Mouse (Mus musculus) hindbrain, embryonic 13.5 days (tissue): ENCODE measurements around the gene Slc4a1ap. TPM values are rescaled to one million over a fixed set of nuclear protein-coding genes. Genes with fewer than 3 reads are reported as not detected.
"Not testable (repeated sequence)": the region's sequence is repeated elsewhere in the genome, so short reads cannot be mapped to it uniquely, and the experiment has no call there.

Experiments
- ATAC-seq: fragments of 200-750 bp; cut with Nextera tagmentation; 2 replicates; pipeline ENCODE4 v1.8.0; 2017; ENCODE audit warnings: moderate TSS enrichment; ENCODE audit not compliant: low FRiP score
- H3K27ac ChIP-seq: fragments of 300-500 bp; sonication (generic); 2 replicates; pipeline ENCODE4 v1.5.1; 2015; ENCODE audit warnings: inconsistent platforms, mild to moderate bottlenecking, moderate library complexity
- H3K27me3 ChIP-seq: fragments of 300-500 bp; sonication (generic); 2 replicates; pipeline ENCODE4 v1.6.1; 2015; ENCODE audit warnings: mild to moderate bottlenecking, inconsistent platforms
- H3K36me3 ChIP-seq: fragments of 300-500 bp; sonication (generic); 2 replicates; pipeline ENCODE4 v1.6.1; 2015; ENCODE audit warnings: mild to moderate bottlenecking, inconsistent platforms
- H3K4me1 ChIP-seq: fragments of 300-500 bp; sonication (generic); replicated peaks from 2 replicates; pipeline ENCODE4 v1.6.1; 2015; ENCODE audit warnings: inconsistent platforms
- H3K4me2 ChIP-seq: fragments of 300-500 bp; sonication (generic); 2 replicates; pipeline ENCODE4 v1.6.1; 2015; ENCODE audit warnings: inconsistent platforms, mild to moderate bottlenecking, moderate library complexity
- H3K4me3 ChIP-seq: fragments of 300-500 bp; sonication (generic); 2 replicates; pipeline ENCODE4 v1.5.1; 2015; ENCODE audit warnings: mild to moderate bottlenecking, inconsistent platforms
- H3K9ac ChIP-seq: fragments of 300-500 bp; sonication (generic); 2 replicates; pipeline ENCODE4 v1.6.1; 2015; ENCODE audit warnings: mild to moderate bottlenecking, inconsistent platforms
- H3K9me3 ChIP-seq: fragments of 300-500 bp; sonication (generic); 2 replicates; pipeline ENCODE4 v1.6.1; 2016; ENCODE audit warnings: inconsistent platforms
- WGBS: fragments of 180-500 bp; shearing (Covaris S2); methylation state at CpG from one replicate; pipeline ENCODE4 v1.1.7; 2015; 5-methylcytosine and 5-hydroxymethylcytosine counted together
- polyA plus RNA-seq: library from polyadenylated mRNA; unstranded; fragments of >200 nt; fragmentation: Nextera tagmentation; extraction: Ambion mirVana; gene quantifications from 2 replicates; pipeline ENCODE4 v1.2.1, GENCODE M21; 2015

Slc4a1ap gene
- polyA plus RNA-seq, 1 experiment from 2014 or later, result 35.6 TPM

DNA sequence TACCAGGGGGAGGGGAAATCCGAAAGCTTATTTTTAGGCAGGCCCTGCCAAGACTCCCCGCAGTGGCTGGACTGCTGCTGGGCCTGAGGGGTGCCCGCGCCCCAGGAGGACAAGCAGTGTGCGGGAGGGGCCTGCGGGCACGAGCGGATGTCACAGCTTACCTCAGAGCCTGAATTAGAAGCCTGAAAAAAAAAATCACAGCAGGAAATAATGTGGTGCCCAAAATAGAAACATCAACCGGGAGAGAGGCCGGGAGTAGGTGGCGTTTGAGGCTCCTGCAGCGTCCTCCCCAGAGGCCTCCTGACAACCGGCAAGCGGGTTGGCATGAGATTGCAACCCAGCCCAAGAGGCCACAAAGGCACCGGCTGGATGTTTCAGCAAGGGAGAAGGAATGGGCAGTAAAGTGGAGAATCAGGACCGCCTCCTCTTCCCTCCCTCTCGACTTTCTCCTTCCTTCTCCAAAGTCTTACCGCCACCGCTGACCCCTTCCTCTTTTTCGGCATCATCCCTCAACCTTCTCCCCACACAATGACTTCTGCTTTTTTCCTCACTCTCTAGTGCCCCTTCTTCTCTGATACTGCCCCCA is 44.3 kb downstream of the Slc4a1ap start:
- no peak overlapping the region for H3K27ac ChIP-seq

DNA sequence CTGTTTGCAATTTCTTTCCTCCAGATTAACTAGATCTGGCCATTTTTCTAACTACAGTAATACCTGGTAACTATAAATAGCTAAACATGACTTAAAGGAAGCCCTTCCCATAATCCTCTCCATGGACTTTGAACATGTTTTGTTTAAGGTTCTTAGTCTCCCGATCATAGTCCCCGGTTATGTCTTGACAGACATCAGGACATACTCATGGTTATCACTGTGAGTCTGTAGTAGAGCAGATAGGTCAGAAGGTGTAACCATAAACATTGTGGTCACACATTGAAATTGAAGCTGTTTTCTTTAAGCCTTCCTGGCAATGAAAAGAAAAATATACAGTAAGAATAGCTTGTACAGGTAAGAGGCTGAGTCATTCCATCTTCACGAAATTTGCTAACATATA is 46.9 kb downstream of the Slc4a1ap start:
- Histone ChIP-seq H3K36me3 (peaks cover 4% of the 10 kb centered on the region; the same call in 1 of the 2 replicates), H3K27me3 (no peaks in the 10 kb centered on the region)
- WGBS, result 95% methylated on average over 3 of the region's 3 CpGs

More for the DNA sequence above, 44.3 kb downstream of the Slc4a1ap start:
- Histone ChIP-seq H3K27me3 (no peaks in the 10 kb centered on the region), H3K4me2 (peak overlapping the region; percentile 29), H3K4me3 (no peak overlapping the region), H3K4me1 (peaks cover 7% of the 10 kb centered on the region; the same call in 1 of the 2 replicates), H3K36me3 (peaks cover 4% of the 10 kb centered on the region; the same call in 1 of the 2 replicates), H3K9ac (peak overlapping the region; percentile 31), H3K9me3 (no peaks in the 10 kb centered on the region)
- 15% methylated on average over 20 of the region's 20 CpGs for WGBS
- no peak for ATAC-seq

DNA sequence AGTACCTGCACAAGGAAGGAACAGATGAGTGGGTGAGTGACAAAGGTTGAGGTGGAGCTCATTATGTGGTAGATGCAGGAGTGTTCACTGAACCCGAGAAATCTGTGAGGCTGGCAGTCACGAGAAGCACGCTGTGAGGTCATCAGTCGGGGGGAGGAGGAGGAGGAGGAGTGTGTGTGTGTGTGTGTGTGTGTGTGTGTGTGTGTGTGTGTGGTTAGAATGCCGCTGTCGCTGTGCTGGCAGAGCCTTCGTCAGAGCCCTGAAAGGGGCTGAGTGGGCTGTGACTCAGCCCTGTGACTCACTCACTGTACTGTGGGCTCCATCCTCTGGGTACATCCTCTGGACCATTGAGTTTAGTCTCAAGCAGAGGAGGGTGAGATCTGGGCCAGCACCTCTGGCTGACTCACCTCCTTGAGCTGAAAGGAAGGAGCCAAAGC is 49.8 kb downstream of the Slc4a1ap start:
- no peak overlapping the region for H3K4me3 ChIP-seq
- 0 out of 2 replicates have a peak, but pooled peaks cover 2% of the 10 kb centered on the region for H3K4me1 ChIP-seq
- no peaks in the 10 kb centered on the region for H3K9me3 ChIP-seq
- no peaks in the 10 kb centered on the region for H3K27me3 ChIP-seq
- no peak overlapping the region for H3K9ac ChIP-seq
- H3K4me2 ChIP-seq, result no peak overlapping the region
- 49% methylated on average over 5 of the region's 7 CpGs for WGBS
- H3K36me3 ChIP-seq, result no peaks in the 10 kb centered on the region
- H3K27ac ChIP-seq, result no peak overlapping the region
- no peak for ATAC-seq

More for the DNA sequence above, 46.9 kb downstream of the Slc4a1ap start:
- Histone ChIP-seq H3K4me2 (no peak overlapping the region), H3K9ac (no peak overlapping the region), H3K4me3 (no peak overlapping the region), H3K9me3 (no peaks in the 10 kb centered on the region), H3K27ac (no peak overlapping the region), H3K4me1 (peaks cover 9% of the 10 kb centered on the region; the same call in 1 of the 2 replicates)
- ATAC-seq, result no peak

DNA sequence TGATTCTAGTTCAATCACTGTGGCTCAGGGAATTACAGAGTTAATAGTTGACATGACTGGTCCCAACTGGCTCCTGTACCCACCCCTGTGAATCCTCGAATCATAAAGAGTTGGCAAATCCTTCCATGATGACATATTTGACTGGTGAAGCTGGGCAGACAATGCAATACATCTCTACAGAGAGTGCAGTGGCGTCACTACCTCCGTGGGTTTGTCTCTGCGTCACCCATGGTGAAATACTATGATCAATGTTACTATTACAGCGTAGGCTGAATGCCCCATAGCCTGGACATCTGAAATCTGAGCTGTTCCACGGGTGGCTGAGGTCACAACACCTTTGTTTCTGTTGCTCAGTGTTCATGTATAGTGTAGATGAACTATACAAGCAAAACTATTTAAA is 54.5 kb downstream of the Slc4a1ap start:
- 83% methylated on average over 6 of the region's 6 CpGs for WGBS

DNA sequence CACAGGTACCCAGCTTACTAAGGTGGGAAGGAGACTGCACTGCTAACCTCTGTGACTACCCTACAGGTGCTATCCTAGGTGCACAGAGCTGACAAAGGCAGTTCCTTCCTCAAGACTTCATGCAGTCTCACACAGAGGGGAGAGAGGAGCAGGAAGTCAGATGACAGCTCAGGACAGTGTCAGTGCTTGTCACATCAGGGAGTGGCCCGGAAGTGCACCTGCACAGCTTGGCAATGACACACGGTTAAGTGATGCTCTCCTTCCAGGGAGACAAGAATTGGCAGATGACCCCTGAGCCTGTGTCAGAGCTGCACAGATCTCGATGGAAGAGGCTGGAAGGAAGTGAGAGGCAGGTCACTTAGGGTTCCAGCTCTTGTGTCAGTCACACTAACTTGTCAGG is 55.1 kb downstream of the Slc4a1ap start:
- no peak overlapping the region for H3K9ac ChIP-seq
- no peak overlapping the region for H3K4me2 ChIP-seq
- no peaks in the 10 kb centered on the region for H3K27me3 ChIP-seq
- ATAC-seq, result no peak
- H3K27ac ChIP-seq, result no peak overlapping the region
- H3K9me3 ChIP-seq, result no peaks in the 10 kb centered on the region
- no peaks in the 10 kb centered on the region for H3K36me3 ChIP-seq
- WGBS, result 76% methylated on average over 3 of the region's 3 CpGs
- no peaks in the 10 kb centered on the region for H3K4me1 ChIP-seq
- no peak overlapping the region for H3K4me3 ChIP-seq

More for the DNA sequence above, 54.5 kb downstream of the Slc4a1ap start:
- Histone ChIP-seq H3K27ac (no peak overlapping the region), H3K4me3 (no peak overlapping the region), H3K27me3 (no peaks in the 10 kb centered on the region), H3K9me3 (no peaks in the 10 kb centered on the region), H3K36me3 (no peaks in the 10 kb centered on the region), H3K4me2 (no peak overlapping the region), H3K4me1 (0 out of 2 replicates have a peak, but pooled peaks cover 2% of the 10 kb centered on the region), H3K9ac (no peak overlapping the region)
- ATAC-seq, result no peak

DNA sequence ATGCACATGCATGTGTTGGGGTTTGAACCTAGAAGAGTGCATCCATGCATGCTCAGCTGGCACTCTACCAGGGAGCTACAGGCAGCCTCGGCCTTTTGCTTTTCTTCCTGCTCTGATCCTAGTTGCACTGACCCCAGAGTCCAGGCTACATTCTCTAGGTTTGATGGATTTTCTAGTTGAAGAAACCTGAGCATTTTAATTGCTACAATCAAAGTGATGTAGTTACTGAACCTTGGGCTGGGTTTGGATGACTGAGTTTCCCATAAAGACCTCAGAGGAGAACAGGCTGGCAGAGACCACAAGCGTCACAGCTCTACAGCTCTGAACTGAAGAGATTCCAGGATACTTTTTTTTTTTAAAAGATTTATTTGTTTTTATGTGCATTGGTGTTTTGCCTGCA is 56.5 kb downstream of the Slc4a1ap start:
- WGBS, result 87% methylated on average over 2 of the region's 2 CpGs
- H3K4me2 ChIP-seq, result no peak overlapping the region

DNA sequence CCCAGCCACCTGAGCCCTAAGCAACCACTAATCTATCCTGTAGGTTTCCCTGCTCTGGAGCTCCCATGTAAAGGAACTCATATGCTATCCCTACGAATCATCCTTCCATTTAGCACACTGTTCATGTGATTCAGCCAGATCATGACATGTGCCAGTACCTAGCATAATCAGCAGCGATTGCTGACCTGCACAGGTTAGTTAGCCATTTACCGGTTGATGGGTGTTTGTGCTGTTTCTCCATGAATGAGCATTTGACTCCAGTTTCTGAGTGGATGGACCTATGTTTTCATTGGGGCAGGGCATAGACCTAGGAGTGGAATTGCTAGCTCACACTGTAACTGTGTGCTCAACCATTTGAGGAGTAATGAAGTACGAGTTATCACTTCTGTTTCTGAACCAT is 58.7 kb downstream of the Slc4a1ap start:
- 91% methylated on average over 4 of the region's 4 CpGs for WGBS
- ATAC-seq, result no peak
- H3K4me2 ChIP-seq, result no peak overlapping the region

More for the DNA sequence above, 56.5 kb downstream of the Slc4a1ap start:
- Histone ChIP-seq H3K4me3 (no peak overlapping the region), H3K9me3 (no peaks in the 10 kb centered on the region), H3K27me3 (no peaks in the 10 kb centered on the region), H3K27ac (no peak overlapping the region), H3K36me3 (no peaks in the 10 kb centered on the region), H3K4me1 (no peaks in the 10 kb centered on the region), H3K9ac (no peak overlapping the region)
- no peak for ATAC-seq

DNA sequence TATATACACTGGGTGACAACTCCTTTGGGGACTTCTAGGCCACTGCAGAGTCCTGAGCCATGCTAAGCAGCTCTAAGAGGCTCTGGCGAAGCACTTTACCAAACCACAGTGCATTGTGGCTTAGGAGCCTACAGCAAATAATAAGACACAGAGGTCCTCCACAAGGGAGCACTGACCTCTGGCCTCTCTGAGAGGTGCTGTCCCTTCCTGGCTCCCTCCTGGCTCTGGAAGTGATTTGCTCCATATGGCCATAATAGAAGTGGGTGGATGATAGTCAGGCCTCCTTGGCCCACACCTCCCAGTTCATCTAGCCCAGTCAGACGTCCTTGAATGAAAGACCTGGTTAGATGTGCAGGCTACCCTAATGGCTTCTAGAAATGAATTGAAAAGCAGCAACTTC is 61.2 kb downstream of the Slc4a1ap start:
- Histone ChIP-seq H3K9me3 (no peaks in the 10 kb centered on the region), H3K27me3 (no peaks in the 10 kb centered on the region), H3K4me3 (no peak overlapping the region), H3K36me3 (no peaks in the 10 kb centered on the region), H3K4me2 (no peak overlapping the region), H3K27ac (no peak overlapping the region), H3K9ac (no peak overlapping the region), H3K4me1 (no peaks in the 10 kb centered on the region)
- ATAC-seq, result no peak
- 74% methylated on average over 2 of the region's 2 CpGs for WGBS

More for the DNA sequence above, 58.7 kb downstream of the Slc4a1ap start:
- Histone ChIP-seq H3K36me3 (no peaks in the 10 kb centered on the region), H3K9me3 (no peaks in the 10 kb centered on the region), H3K4me3 (no peak overlapping the region), H3K27me3 (no peaks in the 10 kb centered on the region), H3K4me1 (no peaks in the 10 kb centered on the region), H3K9ac (no peak overlapping the region), H3K27ac (no peak overlapping the region)

DNA sequence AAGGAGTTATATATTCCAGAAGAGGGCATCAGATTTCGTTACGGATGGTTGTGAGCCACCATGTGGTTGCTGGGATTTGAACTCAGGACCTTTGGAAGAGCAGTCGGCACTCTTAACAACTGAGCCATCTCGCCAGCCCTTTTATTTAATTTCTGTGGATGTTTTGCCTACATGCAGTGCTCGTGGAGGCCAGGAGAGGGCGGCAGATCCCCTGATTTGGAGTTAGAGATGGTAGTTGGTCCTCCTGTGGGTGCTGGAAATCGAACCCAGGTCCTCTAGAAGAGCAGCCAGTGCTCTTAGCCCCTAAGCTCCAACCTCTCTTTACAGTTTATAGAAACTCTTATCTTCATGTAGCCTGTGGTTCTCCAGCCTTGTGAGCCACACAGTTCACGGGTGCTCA is 61.9 kb downstream of the Slc4a1ap start:
- not testable (repeated sequence) for H3K9me3 ChIP-seq, H3K4me2 ChIP-seq, H3K27ac ChIP-seq, H3K36me3 ChIP-seq, H3K4me1 ChIP-seq, H3K27me3 ChIP-seq, ATAC-seq, H3K4me3 ChIP-seq, H3K9ac ChIP-seq
- WGBS, result 79% methylated on average over 8 of the region's 8 CpGs

DNA sequence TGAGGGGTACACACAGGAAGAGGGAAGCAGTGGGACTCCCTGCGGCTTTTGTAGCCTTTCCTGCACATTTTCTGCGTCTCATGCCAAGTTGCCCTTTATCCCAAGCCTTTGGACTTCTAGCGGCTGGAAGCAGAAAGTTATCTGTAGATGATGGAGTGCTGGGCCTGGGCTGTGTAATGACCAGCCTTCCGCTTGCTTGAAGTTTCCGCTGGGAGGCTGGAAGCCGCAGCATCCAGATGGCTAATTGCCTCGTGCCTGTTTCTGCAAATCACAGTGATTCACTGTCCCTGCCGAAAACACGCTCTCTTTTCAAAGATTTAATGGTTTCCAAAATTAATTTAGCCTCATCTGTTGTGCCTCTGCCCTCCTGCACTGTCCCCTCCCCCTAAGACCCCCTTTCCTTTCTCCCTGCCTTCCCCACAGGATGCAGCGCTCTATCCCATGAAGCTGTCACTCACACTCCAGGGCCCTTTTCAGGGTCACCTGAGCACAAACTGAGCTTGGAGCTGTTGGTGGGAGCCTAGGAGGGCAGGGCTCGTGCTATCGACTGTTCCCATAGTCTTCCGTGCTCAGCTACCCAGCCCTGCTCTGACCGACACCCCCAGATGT is 63.0 kb downstream of the Slc4a1ap start:
- H3K36me3 ChIP-seq, result no peaks in the 10 kb centered on the region
- H3K9me3 ChIP-seq, result no peaks in the 10 kb centered on the region
- no peak overlapping the region for H3K4me3 ChIP-seq
- H3K27ac ChIP-seq, result no peak overlapping the region
- no peaks in the 10 kb centered on the region for H3K27me3 ChIP-seq
- H3K4me2 ChIP-seq, result no peak overlapping the region
- WGBS, result 64% methylated on average over 14 of the region's 14 CpGs
- no peak overlapping the region for H3K9ac ChIP-seq
- H3K4me1 ChIP-seq, result no peaks in the 10 kb centered on the region
- ATAC-seq, result no peak

DNA sequence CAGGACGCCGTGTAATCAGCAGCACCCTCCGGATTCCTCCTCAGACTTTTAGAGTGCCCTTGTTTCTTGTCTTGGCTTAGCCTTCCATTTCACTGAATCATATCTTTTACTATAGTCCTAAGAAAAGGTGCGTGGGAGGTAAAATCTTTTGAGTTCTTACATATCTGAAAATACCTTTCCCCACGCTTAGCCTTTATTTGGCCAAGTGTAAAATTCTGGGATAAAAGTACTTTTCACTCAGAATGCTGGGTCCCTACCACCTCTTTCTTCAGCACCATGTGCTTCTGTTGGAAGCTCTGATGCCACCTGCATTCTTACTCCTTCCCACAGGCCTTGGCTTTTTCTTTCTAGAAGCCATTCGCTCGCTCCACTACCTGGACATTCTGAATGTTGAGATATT is 64.3 kb downstream of the Slc4a1ap start:
- no peaks in the 10 kb centered on the region for H3K9me3 ChIP-seq
- no peak for ATAC-seq
- H3K4me1 ChIP-seq, result peaks cover 3% of the 10 kb centered on the region
- 90% methylated on average over 7 of the region's 7 CpGs for WGBS
- no peak overlapping the region for H3K4me2 ChIP-seq
- H3K27ac ChIP-seq, result no peak overlapping the region
- H3K9ac ChIP-seq, result no peak overlapping the region
- H3K27me3 ChIP-seq, result peaks cover 7% of the 10 kb centered on the region; the same call in 1 of the 2 replicates
- no peaks in the 10 kb centered on the region for H3K36me3 ChIP-seq
- H3K4me3 ChIP-seq, result no peak overlapping the region

DNA sequence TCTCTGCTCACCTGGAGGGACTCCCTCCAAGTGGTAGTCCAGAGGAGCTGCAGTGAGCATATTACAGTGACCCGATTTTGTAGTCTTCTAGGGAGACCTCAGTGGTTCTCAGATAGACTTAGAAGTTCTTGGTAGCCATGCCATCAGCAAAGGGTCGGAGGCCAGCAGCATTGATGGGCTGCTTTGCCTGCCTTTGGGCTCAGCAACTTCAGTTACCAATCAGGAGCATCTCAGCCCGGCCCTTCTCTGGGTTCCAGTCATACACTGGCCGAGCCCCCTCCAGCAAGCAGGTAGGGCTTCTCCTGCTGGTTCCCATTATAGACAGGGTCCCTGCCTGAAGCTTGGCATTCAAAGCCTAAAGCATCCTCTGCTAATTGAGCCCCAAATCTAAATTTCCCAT is 69.1 kb downstream of the Slc4a1ap start:
- Histone ChIP-seq H3K36me3 (no peaks in the 10 kb centered on the region), H3K4me2 (no peak overlapping the region; the same call in 1 of the 2 replicates), H3K27ac (no peak overlapping the region), H3K9me3 (no peaks in the 10 kb centered on the region), H3K27me3 (peaks cover 20% of the 10 kb centered on the region), H3K4me3 (no peak overlapping the region), H3K9ac (no peak overlapping the region), H3K4me1 (peaks cover 12% of the 10 kb centered on the region)
- no peak for ATAC-seq
- WGBS, result 59% methylated on average over 4 of the region's 4 CpGs
